Mouse (Mus musculus) layer of hippocampus, adult 8-10 months (tissue): ENCODE data around the gene Chpf2. TPM values are rescaled to one million over a fixed set of nuclear protein-coding genes. Genes with fewer than 3 reads are reported as not detected.

ENCODE experiments used
- DNase-seq, 2 experiments: peaks; one replicate each; pipeline ENCODE4 v3.0.0; 2022; ENCODE audit warnings: low spot score in 2 of 2
- microRNA-seq, 2 experiments: library from miRNA; unstranded; fragments of <30 nt; microRNA quantifications; one replicate each; pipeline ENCODE4 v1.2.0; 2022
- total RNA-seq, 4 experiments: library from RNA; stranded (reverse); gene quantifications; 2 replicates each; pipeline ENCODE4 v1.2.4; 2022

Gene Chpf2
- total RNA-seq, 4 experiments from 2014 or later, result 68.4 to 78.7 (median 75.5) TPM

GRCm38 (mm10) chr5:24638131-24638530 is 51.6 kb downstream of the Chpf2 start:
- no peak for DNase-seq

DNA sequence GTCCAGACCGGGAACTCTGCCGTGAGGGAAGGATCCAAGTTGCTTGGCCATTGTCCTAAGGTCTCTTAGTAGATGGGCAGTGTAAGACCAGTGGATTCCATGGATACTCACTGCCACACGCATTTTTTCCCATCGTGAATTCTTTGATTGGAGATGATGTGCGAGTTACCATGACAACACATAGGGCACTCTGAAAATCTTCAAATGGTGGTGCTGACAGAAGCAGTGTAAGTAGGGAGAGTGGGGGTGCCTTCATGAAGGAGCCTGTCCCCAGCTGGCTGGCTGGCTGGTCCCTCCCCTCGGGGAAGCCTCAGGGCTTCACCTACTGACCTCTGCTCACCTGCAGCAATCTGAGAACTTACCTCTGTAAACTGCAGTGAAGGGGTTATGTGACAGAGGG is 52.5 kb downstream of the Chpf2 start:
- no peak for DNase-seq

Small RNAs within 50 kb of the gene (microRNA-seq; reads per million reads assigned to microRNA genes)
- 2,528 to 3,060 reads per million in 2 experiments for gene Mir671

Other genes with a start within 250 kb of the Chpf2 start
- 10 to 100 TPM; 20.4 to 26.8 (median 21.9) TPM for gene Kcnh2, start 235.1 kb upstream of the Chpf2 start, total RNA-seq
- 1 to 10 TPM; 6.6 to 9.0 (median 7.6) TPM for gene Nos3, start 221.9 kb upstream of the Chpf2 start, total RNA-seq
- gene Atg9b, start 194.6 kb upstream of the Chpf2 start, total RNA-seq, result 1 to 10 TPM; 3.0 to 5.2 (median 4.0) TPM
- gene Abcb8, start 193.1 kb upstream of the Chpf2 start, total RNA-seq, result 10 to 100 TPM; 51.9 to 59.2 (median 56.8) TPM
- gene Asic3, start 173.3 kb upstream of the Chpf2 start, total RNA-seq, result under 1 TPM in 3 of 4 experiments, not detected in 1; 0.43 to 0.48 (median 0.45) TPM
- 100 to 1,000 TPM; 120 to 139 (median 128) TPM for gene Cdk5, start 163.2 kb upstream of the Chpf2 start, total RNA-seq
- gene Slc4a2, start 162.9 kb upstream of the Chpf2 start, total RNA-seq, result 10 to 100 TPM; 28.8 to 38.8 (median 33.5) TPM
- 100 to 1,000 TPM; 131 to 154 (median 134) TPM for gene Fastk, start 141.5 kb upstream of the Chpf2 start, total RNA-seq
- gene Tmub1, start 138.9 kb upstream of the Chpf2 start, total RNA-seq, result 10 to 100 TPM; 19.0 to 23.5 (median 19.7) TPM
- 100 to 1,000 TPM; 563 to 611 (median 584) TPM for gene Agap3, start 134.6 kb upstream of the Chpf2 start, total RNA-seq
- gene Gbx1, start 59.5 kb upstream of the Chpf2 start, total RNA-seq, result not detected
- 1 to 10 TPM in 2 of 4 experiments, under 1 TPM in 2; 0.19 to 5.8 (median 3.0) TPM for gene Asb10, start 45.8 kb upstream of the Chpf2 start, total RNA-seq
- gene 4931409K22Rik, start 29.9 kb upstream of the Chpf2 start, total RNA-seq, result under 1 TPM in 1 of 4 experiments, not detected in 3; 0.36 TPM
- 10 to 100 TPM; 75.3 to 86.0 (median 78.3) TPM for gene Abcf2, start 9.3 kb upstream of the Chpf2 start, total RNA-seq
- gene Smarcd3, start 37.7 kb downstream of the Chpf2 start, total RNA-seq, result 10 to 100 TPM; 85.5 to 92.0 (median 89.1) TPM
- gene Nub1, start 98.8 kb downstream of the Chpf2 start, total RNA-seq, result 10 to 100 TPM; 68.8 to 75.2 (median 73.1) TPM
- gene Wdr86, start 144.0 kb downstream of the Chpf2 start, total RNA-seq, result 1 to 10 TPM in 2 of 4 experiments, under 1 TPM in 2; 0.37 to 1.2 (median 1.00) TPM
- gene Crygn, start 171.3 kb downstream of the Chpf2 start, total RNA-seq, result 1 to 10 TPM in 2 of 4 experiments, under 1 TPM in 1, not detected in 1; 0.52 to 2.1 (median 1.3) TPM